Comparison of ENCODE assay signal across 8 mouse cellular contexts in the genomic region with DNA sequence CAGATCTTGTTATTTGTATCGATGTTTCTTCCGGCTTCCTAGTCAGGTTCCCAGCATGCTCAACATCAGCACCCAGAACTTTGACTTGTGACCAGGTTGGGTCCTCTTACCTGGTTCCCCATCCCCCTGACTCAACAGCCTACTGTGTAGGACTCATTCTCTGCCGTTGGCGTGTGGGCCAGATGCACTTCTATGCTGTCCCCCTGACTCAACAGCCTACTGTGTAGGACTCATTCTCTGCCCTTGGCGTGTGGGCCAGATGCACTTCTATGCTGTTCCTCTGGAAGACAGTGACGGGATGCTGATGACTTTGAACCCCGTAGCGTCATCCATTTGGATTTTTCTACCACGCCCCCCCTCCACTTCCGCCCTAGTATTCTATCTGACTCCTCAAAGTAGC.
A peak's percentile ranks its signal among the peaks of the same experiment; 100 is the strongest.
DNase-seq lines count a peak whose midpoint lies in the region; ATAC-seq and TF ChIP-seq lines count a peak whose summit lies in the region.

No protein-coding gene starts in this region.

- no peak overlapping the region for H3K4me3 ChIP-seq in midbrain, embryonic 11.5 days (ENCODE audit: low read depth, low read length)
- H3K4me3 ChIP-seq in midbrain, embryonic 14.5 days (replicated peaks; ENCODE audit: low read depth, low read length), result no peak overlapping the region
- no peak overlapping the region for H3K4me3 ChIP-seq in forebrain, postnatal 0 days (ENCODE audit: low read depth, low read length)

- no peaks in the 10 kb centered on the region for H3K36me3 ChIP-seq in midbrain, embryonic 11.5 days (ENCODE audit: control insufficient read depth, insufficient read depth, low read length)
- no peaks in the 10 kb centered on the region for H3K36me3 ChIP-seq in midbrain, embryonic 14.5 days (ENCODE audit: control insufficient read depth, insufficient read depth, low read length)
- H3K36me3 ChIP-seq in forebrain, postnatal 0 days (ENCODE audit: insufficient read depth), result no peaks in the 10 kb centered on the region

- 88% methylated on average over 10 of the region's 10 CpGs for WGBS in midbrain, embryonic 11.5 days
- WGBS in midbrain, embryonic 14.5 days, result 94% methylated on average over 10 of the region's 10 CpGs
- 95% methylated on average over 10 of the region's 10 CpGs for WGBS in forebrain, postnatal 0 days

- TF ChIP-seq CTCF in forebrain, postnatal 0 days (IDR thresholded peaks at IDR 0.05; ENCODE audit: low read depth), result no peak

- no peak overlapping the region for H3K27ac ChIP-seq in midbrain, embryonic 11.5 days (ENCODE audit: low read depth, low read length)
- H3K27ac ChIP-seq in midbrain, embryonic 14.5 days (replicated peaks; ENCODE audit: low read depth, low read length), result no peak overlapping the region
- no peak overlapping the region for H3K27ac ChIP-seq in forebrain, postnatal 0 days (ENCODE audit: low read depth, low read length)

- no peaks in the 10 kb centered on the region for H3K9me3 ChIP-seq in midbrain, embryonic 11.5 days (ENCODE audit: control insufficient read depth, low read length)
- H3K9me3 ChIP-seq in midbrain, embryonic 14.5 days (ENCODE audit: control insufficient read depth, low read length), result no peaks in the 10 kb centered on the region
- H3K9me3 ChIP-seq in forebrain, postnatal 0 days (ENCODE audit: low read length), result no peaks in the 10 kb centered on the region

- ATAC-seq in midbrain, embryonic 11.5 days (ENCODE audit: low FRiP score), result no peak
- no peak for ATAC-seq in midbrain, embryonic 14.5 days (ENCODE audit: low FRiP score, low TSS enrichment)
- ATAC-seq in forebrain, postnatal 0 days, result no peak

- H3K9ac ChIP-seq in midbrain, embryonic 11.5 days (ENCODE audit: low read length), result no peak overlapping the region
- no peak overlapping the region for H3K9ac ChIP-seq in midbrain, embryonic 14.5 days (replicated peaks; ENCODE audit: low read length)
- H3K9ac ChIP-seq in forebrain, postnatal 0 days, result no peak overlapping the region

- H3K27me3 ChIP-seq in midbrain, embryonic 11.5 days (ENCODE audit: control insufficient read depth, insufficient read depth, low read length), result no peaks in the 10 kb centered on the region
- no peaks in the 10 kb centered on the region for H3K27me3 ChIP-seq in midbrain, embryonic 14.5 days (ENCODE audit: control insufficient read depth, insufficient read depth, low read length)
- no peaks in the 10 kb centered on the region for H3K27me3 ChIP-seq in forebrain, postnatal 0 days (ENCODE audit: insufficient read depth, low read length)

- H3K4me2 ChIP-seq in midbrain, embryonic 11.5 days, result no peak overlapping the region
- H3K4me2 ChIP-seq in midbrain, embryonic 14.5 days (ENCODE audit: low read length), result no peak overlapping the region
- H3K4me2 ChIP-seq in forebrain, postnatal 0 days (ENCODE audit: low read depth), result no peak overlapping the region

- DNase-seq in midbrain, embryonic 11.5 days (ENCODE audit: low spot score, missing footprints), result peak; percentile 81
- DNase-seq in midbrain, embryonic 14.5 days, result no peak
- DNase-seq in gastrocnemius, postnatal 10 days, result peak; percentile 100
- DNase-seq in layer of hippocampus, adult 9-11 months, result peak; percentile 96
- DNase-seq in ovary, postnatal 10 days (ENCODE audit: low spot score), result peak; percentile 100
- peak; percentile 100 for DNase-seq in urinary bladder, postnatal 10 days (ENCODE audit: low spot score)
- DNase-seq in forebrain, postnatal 0 days, result no peak
- DNase-seq in liver, result no peak

- H3K4me1 ChIP-seq in midbrain, embryonic 11.5 days (ENCODE audit: control insufficient read depth, insufficient read depth, low read length), result no peaks in the 10 kb centered on the region
- no peaks in the 10 kb centered on the region for H3K4me1 ChIP-seq in midbrain, embryonic 14.5 days (ENCODE audit: control insufficient read depth, insufficient read depth, low read length)
- no peaks in the 10 kb centered on the region for H3K4me1 ChIP-seq in forebrain, postnatal 0 days (ENCODE audit: insufficient read depth)

Comparison
In these comparisons a context has a peak if more than half of its experiments do, and no peak if none do; other contexts are left out.
1. DNase-seq: peak in midbrain, embryonic 11.5 days (single experiment), gastrocnemius, postnatal 10 days (single experiment), layer of hippocampus, adult 9-11 months (single experiment), ovary, postnatal 10 days (single experiment) and urinary bladder, postnatal 10 days (single experiment); none in midbrain, embryonic 14.5 days (single experiment), forebrain, postnatal 0 days (single experiment) and liver (single experiment).